Mouse (Mus musculus): Measurements from ENCODE around the gene Txn2. TPM values are rescaled to one million over a fixed set of nuclear protein-coding genes. Genes with fewer than 3 reads are reported as not detected.

Txn2 gene
- total RNA-seq, 2 experiments from 2014 or later: 134 to 140 TPM

DNA sequence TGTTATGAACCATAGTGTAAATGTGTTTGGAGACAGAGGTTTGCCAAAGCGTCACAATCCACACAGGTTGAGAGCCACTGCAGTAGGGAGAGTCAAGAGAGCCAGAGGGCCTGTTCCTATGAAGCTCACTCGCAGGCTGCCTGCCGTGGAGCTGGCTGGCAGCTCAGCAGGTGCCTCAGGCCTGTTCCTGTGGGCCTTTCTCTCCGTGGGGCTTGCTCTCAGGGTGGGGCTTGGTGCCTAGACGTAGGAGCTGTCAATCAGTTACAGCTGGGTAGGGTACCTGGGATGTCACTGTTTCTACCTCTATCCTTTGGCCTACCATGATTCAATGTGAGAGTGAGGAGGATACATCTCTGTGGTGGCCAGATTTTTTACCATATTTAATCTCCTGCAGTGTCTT, 6.2 kb upstream of the Txn2 start:
- no peak for DNase-seq (ENCODE audit: low spot score in 2 of 2)

DNA sequence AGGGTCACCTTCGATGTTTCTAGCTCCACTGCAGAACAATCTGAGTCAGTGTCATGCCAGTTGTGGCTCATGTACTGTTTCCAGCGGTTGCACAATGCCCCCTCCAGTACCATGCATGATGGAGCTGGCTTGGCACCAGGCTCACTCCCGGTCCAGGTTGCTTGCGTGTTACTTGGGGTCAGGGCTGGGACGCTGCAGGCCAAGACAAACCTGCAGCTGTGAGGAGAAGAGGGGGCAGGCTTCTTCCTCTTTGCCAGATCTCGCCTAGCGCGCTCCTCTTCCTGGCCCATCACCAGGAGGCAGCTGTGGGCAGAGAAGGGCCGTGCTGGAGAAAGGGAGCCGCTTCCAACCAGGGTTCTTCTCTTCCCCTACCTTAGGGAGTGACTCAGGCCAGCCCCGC, 5.5 kb upstream of the Txn2 start:
- DNase-seq (ENCODE audit: low spot score in 2 of 2): no peak

GRCm38 (mm10) chr15:77933770-77934169, 5.0 kb upstream of the Txn2 start:
- DNase-seq (ENCODE audit: low spot score in 2 of 2): peak; percentile 94 to 100

DNA sequence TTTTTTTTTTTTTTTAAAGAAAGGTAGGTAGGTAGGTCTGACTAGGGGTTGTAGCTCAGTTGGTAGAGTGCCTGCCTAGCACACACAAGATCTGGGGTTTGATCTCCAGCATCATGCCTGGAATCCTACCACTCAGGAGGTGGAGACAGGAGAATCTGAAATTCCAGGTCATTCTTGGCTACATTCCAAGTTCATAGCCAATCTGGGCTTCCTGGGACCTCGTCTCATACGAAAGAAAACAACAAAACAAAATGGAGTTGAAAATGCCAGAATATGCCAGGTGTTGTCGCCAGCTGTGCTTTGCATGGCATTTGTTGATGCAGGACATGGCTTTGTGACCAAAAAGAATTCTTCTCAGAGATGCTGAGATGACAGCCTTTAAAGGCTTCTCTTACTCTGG, 4.4 kb upstream of the Txn2 start:
- DNase-seq (ENCODE audit: low spot score in 2 of 2): no peak

DNA sequence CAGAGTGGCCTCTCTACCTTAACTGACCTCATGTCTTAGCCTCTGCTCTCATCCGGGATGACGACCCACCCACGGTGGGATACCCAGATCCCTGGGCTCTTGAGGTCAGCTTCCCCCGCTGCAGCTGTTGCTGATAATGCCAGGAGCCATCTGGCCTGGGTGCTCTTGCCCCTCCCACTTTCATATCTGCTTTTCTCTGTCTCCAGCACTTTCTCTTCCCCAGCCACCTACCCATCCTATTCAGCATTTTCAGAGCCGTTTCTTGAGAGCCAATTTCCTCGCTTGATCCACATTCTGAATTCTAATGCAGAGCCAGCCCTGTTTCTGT, 2.8 kb upstream of the Txn2 start:
- no peak for DNase-seq (ENCODE audit: low spot score in 2 of 2)

GRCm38 (mm10) chr15:77930986-77931688, 2.3 kb upstream of the Txn2 start:
- no peak for DNase-seq (ENCODE audit: low spot score in 2 of 2)

DNA sequence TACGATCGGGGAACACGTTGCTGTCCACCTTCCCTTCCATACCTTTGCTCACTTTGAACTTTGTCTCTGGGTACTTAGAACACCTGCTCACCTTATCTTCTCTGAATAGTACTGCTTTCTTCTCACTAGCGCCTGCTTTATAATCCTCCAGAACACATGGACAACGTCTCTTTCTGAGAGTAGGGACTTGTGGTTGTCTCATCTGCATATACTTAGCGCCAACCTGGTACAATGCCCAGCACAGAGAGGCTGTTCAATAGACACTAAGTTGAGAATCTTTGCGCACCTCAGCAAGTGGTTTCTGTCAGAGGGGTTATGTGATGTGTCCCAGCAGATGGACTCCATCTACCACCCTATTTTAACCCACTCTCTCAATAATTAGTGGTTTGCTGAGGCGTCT, 998 bp upstream of the Txn2 start:
- DNase-seq (ENCODE audit: low spot score in 2 of 2): no peak

DNA sequence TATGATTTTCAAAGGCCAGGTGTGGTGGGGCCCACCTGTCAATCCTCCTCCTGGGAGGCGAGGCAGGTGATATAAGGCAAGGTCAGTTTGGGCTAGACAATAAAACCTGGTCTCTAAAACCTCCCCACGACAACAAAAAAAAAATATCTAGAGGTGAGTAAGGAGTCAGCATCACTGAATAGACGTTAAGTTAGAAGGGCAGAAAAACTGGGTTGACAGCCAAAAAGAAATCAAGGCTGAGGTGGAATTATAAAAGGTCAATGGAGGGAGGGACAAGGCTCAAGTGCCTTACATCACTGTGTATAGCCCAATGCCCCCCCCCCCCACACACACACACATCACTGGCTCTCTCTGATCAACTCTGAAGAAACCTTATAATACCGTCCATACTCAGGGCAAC, 715 bp downstream of the Txn2 start:
- DNase-seq (ENCODE audit: low spot score in 2 of 2): no peak

GRCm38 (mm10) chr15:77926921-77927320, 1.9 kb downstream of the Txn2 start:
- no peak for DNase-seq (ENCODE audit: low spot score in 2 of 2)

DNA sequence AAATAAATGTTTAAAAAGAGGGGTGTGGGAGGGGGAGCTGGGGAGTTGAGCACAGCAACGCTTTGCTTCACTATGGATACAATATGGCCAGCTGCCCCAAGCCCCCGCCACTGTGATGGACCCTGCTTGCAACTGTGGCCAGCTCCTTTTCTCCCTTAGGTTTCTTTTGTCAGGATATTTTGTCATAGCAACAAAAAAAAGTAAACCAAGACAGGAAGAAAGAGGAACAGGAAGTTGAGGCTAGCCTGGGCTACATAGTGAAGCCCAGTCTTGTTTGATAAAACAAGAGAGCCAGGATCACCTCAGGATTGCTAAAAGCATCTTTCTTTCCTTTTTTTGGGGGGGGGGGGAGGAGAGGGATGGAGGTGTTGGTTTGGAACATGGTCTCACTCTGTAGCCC, 3.6 kb downstream of the Txn2 start:
- no peak for DNase-seq (ENCODE audit: low spot score in 2 of 2)

GRCm38 (mm10) chr15:77923267-77924035, 5.4 kb downstream of the Txn2 start:
- no peak for DNase-seq (ENCODE audit: low spot score in 2 of 2)

DNA sequence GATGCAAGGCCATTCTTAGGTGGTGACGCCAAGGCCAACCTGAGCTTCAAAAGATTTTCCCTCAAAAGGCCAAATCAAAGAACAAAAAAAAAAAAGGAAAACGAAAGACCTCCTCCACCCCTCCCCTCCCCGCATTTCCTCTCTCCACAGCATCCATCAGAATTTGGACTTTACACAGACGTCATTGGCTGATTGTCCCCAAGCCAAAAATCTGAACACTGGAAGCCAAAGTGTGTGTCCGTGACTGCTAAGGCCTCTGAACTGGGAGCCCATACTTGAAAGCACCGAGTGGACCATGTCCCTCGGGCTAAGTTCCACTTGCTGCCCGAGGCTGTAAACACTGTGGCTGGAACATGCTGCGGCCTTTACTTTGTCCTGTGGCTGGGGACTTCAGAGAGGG, 6.1 kb downstream of the Txn2 start:
- DNase-seq (ENCODE audit: low spot score in 2 of 2): no peak

GRCm38 (mm10) chr15:77921636-77922035, 7.2 kb downstream of the Txn2 start:
- DNase-seq (ENCODE audit: low spot score in 2 of 2): no peak

DNA sequence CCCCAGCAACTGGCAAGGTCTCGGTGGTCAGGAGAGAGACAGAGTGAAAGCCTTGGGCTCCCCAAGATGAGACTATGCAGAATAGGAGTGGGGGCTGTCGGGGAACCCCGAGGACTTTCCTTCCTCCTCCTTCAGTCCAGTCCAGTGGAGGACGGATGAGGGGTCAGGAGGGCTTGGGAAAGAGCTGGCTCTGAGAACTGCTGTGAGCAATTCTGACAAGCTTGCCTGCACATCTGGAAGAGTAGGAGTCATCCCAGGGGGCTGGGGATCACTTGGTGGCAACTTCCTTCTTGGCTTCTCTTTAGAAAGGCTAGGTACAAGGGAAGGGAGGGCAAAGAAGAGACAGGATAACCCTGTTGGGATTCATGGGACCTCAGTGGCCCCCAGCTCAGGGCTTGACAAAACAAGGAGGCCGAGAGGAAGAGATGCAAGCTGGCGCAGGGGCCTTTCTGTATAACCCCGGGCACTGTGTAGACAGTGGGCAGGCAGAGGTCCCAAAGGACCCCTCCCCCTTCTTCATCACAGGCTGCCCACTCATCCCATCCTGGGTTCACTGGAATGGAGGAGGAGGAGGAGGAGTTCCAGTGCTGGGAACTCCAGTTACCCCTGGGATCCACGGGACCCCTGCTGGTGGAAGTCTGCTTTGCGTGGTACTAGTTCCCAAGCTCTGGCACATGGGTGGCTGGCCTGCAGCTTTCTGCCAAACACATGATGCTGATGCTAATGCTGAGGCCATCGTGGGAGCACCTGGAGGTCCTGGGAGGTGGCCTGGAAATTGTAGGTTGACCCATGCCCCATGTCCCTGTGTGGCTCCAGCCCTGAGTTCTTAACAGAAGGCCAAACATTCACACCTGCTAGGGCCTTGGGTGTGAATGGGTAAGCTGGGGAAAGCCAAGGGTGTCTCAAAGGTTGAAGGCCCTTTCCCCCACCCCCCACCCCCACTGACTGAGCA, 8.0 kb downstream of the Txn2 start:
- no peak for DNase-seq (ENCODE audit: low spot score in 2 of 2)

DNA sequence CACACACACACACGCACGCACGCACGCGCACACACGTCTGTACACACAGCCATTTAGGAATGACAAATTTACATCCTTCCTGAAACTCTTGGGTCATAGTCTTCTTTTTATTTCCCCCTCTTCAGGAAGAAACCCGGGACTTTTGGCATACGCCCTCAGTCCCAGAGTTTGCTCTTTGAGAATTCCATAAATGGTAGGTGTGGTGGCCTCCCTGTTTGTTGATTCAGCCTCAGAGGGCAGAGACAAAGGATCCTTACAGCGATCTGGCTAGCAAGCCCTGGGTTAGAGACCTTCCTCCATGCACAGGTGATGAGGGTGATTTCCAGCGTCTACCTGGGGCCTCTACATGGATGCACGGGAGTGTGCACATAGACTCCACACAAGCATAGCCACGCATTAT, 9.4 kb downstream of the Txn2 start:
- no peak for DNase-seq (ENCODE audit: low spot score in 2 of 2)

GRCm38 (mm10) chr15:77916851-77917544, 11.8 kb downstream of the Txn2 start:
- peak; percentile 86 to 97 for DNase-seq (ENCODE audit: low spot score in 2 of 2)

DNA sequence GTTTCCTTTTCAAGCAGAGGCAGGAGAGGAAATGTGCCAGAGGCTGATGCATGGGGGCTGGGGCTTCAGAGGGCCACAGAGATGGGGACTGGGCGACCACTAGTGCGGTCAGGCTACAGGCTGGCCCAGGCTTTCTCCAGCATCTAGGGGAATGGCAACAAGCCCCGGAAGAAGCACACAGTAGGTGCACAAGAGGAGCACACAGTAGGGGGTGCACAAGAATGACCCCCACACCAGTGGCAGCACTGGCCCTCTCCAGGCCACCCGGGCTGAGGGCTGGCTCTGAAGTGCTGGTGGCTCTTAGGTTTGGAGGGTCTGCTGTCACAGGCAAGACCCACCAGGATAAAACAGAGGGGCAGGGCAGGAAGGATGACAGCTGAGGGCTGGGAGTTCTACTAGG, 13.5 kb downstream of the Txn2 start:
- DNase-seq (ENCODE audit: low spot score in 2 of 2): no peak

DNA sequence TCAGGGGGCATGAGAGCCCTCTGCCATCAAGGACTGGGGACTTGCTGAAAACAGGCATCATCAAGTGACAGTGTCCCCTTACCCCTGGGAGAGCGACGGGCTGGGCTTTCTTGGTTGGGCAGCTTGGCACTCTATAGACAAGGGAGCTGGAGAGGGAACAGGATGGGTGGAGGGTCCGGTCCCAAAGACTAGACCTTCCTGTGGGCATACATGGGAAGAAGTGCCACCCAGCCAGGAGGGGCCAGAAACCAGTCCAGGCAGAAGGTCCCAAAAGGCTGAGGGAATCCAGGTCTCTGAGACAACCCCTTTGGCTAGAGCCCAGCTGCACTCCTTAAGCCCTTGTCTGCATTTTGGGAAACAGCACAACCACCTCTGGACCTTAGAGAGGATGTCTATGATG, 14.3 kb downstream of the Txn2 start:
- DNase-seq (ENCODE audit: low spot score in 2 of 2): no peak

GRCm38 (mm10) chr15:77913054-77913453, 15.8 kb downstream of the Txn2 start:
- DNase-seq (ENCODE audit: low spot score in 2 of 2): no peak

GRCm38 (mm10) chr15:77912585-77912984, 16.2 kb downstream of the Txn2 start:
- DNase-seq (ENCODE audit: low spot score in 2 of 2): no peak

DNA sequence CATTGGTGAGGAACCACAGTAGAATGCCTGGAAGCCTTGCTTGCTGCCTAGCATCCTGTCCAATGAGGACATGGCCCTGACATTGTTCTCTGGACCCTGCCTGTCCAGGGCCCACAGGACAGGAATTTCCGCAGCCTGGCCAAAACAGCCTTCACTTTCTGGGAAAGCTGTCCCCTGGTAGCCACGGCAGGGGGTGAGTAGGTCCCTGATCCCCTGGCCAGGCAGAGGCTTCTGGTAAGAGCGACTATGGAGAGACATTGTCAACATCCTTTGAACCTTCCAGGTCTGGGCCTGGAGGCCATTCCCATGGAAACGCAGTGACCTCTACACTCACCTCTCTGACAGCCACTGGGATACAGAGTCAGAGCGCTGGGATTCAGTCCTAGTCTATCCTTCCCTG, 16.8 kb downstream of the Txn2 start:
- no peak for DNase-seq (ENCODE audit: low spot score in 2 of 2)

All from layer of hippocampus, adult 18-20 months (tissue).